Mouse (Mus musculus) erythroblast, adult 5-6 weeks (primary cell): ENCODE data around the gene Actn4. TPM values are rescaled to one million over a fixed set of nuclear protein-coding genes. Genes with fewer than 3 reads are reported as not detected.
"Not testable (repeated sequence)": the region's sequence is repeated elsewhere in the genome, so short reads cannot be mapped to it uniquely, and the experiment has no call there.

Experiments used
- ATAC-seq: replicated peaks from 2 replicates; pipeline ENCODE4 v1.8.0; 2016; ENCODE audit warnings: moderate number of reproducible peaks, mild to moderate bottlenecking, moderate TSS enrichment, inconsistent platforms; ENCODE audit not compliant: poor library complexity, low FRiP score, severe bottlenecking
- total RNA-seq, 2 experiments: library from RNA; stranded (forward) in 1 of 2; stranded (reverse) in 1 of 2; fragments of 150-400 nt in 1 of 2; fragments of 200-764, 138-1000 nt in 1 of 2; gene quantifications; 2 replicates each; pipeline versions ENCODE4 v1.2.3 to v1.2.4; 2015 to 2017; ENCODE audit warnings: low replicate concordance in 2 of 2

The Actn4 gene
- total RNA-seq, 2 experiments from 2014 or later = 45.1 to 55.3 TPM

- no peak for ATAC-seq
Observed at GRCm38 (mm10) chr7:28971770-28972269, 9.7 kb upstream of the Actn4 start.

- ATAC-seq = no peak
Observed at GRCm38 (mm10) chr7:28971029-28971428, 8.9 kb upstream of the Actn4 start.

- ATAC-seq = no peak
Observed at GRCm38 (mm10) chr7:28969672-28970394, 7.7 kb upstream of the Actn4 start.

GRCm38 (mm10) chr7:28969271-28969670 lies 7.1 kb upstream of the Actn4 start:
- ATAC-seq = no peak

GRCm38 (mm10) chr7:28968120-28968519 lies 6.0 kb upstream of the Actn4 start:
- not testable (repeated sequence) for ATAC-seq

DNA sequence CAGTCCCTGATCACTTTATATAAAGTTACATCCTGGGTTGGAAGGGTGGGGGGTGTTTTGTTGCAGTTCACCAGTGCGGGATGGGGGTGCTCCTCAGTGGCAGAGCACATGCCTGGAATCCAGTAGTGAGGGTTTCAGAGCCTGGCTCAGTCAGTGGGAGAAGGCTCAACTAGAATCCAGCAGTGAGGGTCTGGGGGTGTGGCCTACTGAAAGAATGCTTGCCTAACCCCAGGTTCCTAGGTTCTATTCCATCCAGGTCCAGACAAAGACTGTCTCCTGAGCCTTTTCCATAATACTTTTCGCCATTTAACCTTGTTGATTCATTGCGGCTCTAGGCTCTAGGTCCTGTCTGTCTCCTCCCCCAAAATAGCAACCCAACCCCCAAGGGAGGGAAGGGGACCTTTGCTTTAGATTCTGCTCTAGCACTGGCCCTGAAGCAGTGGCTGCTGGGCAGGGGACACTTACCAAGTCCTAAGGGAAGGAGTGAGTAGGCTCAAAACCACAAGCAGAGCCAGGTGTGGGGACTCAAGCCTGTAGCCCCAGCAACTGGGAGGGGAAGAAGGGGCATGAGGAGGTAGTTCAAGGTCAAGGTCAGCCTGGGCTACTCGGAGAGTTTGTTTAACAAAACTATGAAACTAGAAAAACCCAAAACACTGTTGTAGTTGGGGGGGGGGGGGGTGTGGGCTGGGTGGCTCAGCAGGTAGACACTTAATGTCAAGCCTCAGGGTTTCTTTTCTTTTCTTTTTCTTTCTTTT lies 4.8 kb upstream of the Actn4 start:
- no peak for ATAC-seq

GRCm38 (mm10) chr7:28966181-28966580 lies 4.0 kb upstream of the Actn4 start:
- no peak for ATAC-seq

DNA sequence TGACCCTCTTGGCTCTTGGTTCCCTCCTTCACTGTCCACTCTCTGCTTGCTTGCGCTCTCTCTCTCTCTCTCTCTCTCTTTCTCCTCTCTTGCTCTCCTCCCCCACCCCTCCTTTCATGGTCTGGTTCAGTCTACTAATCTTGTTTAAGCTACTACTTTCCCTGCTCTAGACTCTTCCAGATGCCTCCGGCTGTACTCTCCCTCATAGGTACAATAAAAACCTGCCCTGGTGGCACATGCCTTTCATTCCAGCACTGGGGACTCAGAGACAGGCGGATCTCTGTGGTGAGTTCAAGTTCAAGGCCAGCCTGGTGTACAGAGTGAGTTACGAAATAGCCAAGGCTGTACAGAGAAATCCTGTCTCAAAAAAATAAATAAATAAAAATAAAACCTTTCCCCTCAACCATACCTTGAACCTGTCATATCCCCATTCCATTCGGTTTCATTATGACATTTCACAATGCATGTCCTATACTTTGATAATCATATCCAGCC lies 3.3 kb upstream of the Actn4 start:
- no peak for ATAC-seq

DNA sequence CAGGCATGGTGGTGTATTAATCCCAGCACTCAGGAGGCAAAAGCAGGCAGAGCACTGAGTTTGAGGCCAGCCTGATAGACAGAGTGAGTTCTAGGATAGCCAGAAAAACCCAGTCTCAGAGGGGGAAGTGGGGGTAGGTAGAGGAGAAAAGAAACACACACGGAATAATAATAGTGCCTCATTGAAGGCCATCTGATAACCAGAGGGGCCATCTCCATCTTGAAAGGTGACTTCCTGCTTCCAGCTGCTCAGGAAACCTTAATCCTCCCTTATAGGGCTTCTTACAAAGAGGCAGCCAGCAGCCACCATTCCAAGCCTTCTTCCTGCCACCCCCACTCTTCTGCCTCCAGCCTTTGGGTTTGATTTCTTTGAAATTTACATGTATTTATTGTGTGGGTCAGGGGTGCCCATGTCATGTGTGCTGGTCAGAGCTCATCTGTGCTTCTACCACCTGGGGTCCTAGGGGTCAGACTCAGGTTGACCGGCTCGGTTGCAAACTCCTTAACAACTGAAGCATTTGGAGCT lies 1.3 kb upstream of the Actn4 start:
- no peak for ATAC-seq

DNA sequence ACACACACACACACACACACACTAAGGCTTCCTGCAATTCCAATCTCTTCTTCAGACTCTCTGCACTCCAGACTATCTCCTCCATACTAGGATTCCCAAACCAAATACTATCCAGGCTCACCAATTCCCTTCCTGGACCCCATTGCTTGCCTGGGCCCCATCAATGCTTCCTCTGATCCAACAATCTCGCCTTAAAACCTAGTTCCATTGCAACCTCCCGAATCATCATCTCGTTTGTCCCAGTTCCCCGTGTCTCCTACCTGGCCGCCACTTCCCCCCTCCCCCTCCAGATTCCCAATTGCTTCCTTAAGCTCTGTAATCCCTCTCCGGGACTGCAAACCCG lies 585 bp downstream of the Actn4 start:
- ATAC-seq = no peak

DNA sequence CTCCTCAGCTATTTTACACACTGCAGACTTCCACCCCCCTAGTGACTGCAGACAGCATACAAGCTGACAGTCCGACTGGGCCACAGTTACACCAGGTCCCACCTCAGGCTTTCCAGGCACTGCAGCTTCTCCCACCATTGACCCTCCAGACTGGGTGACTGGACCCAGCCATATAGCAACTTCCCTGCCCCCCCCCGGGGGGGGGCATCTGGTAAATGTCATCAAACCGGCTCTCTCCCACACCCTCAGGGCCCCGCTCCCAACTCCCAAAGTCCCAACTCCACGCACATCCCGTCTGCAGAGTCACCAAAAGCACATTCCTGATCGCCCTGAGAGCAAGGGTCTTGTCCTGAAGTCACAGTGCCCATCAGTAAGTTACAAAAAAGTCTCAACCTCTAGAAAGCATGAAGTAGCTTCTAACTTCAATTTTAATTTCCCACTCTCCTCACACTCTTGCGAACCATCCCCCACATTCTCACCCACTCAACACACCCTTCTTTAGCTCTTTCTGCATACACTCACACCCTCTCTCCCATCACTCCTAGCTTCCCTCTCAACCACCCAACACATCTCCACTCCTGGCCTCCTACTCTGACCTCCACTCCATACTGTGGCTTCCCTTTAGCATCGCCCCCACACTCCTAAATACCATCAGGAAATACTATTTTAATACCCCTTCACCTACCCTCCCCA lies 1.6 kb downstream of the Actn4 start:
- ATAC-seq = no peak

DNA sequence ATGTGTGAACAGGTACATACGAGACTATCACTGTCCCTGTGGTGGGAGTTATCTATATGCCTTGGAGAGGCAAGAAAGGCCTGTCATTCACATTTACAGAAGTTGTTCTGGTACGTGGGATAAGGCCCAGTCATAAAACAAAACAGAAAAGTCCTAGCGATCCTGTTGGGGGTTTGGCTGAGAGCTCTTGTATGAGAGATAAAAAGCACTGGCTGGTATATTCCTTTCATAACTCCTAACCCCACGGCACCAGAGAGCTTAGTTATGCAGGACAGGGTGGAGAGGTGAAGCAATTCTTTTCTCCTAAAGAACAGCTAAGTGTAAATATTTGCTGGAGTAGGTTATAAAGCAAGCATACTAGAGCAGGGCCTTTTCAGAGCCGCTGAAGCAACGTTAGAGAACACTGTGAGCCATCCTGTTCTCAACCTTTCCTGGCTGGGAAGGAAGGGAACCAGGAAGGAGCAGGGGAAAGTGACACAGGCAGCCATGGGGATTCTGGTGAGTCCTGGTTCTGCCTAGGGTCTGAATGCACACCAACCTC lies 2.6 kb downstream of the Actn4 start:
- ATAC-seq = no peak

DNA sequence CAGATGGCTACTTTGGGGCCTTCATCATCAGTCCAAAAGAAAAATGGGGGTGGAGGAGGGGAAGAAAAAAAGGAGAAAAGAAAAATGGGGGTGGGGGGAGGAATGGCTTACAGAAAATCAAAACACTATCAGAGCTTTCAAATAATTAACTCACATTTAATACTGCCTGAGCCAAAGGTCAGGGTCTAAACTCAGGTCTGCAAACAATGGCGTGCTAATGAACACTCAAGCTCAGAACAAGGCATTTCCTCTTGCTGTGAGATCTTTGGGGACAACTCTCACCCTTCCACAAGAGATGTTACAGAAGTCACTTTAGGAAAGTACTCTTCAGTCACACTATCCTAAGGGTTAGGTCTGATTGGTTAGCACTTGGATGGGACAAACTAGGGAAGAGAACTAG lies 3.4 kb downstream of the Actn4 start:
- no peak for ATAC-seq

DNA sequence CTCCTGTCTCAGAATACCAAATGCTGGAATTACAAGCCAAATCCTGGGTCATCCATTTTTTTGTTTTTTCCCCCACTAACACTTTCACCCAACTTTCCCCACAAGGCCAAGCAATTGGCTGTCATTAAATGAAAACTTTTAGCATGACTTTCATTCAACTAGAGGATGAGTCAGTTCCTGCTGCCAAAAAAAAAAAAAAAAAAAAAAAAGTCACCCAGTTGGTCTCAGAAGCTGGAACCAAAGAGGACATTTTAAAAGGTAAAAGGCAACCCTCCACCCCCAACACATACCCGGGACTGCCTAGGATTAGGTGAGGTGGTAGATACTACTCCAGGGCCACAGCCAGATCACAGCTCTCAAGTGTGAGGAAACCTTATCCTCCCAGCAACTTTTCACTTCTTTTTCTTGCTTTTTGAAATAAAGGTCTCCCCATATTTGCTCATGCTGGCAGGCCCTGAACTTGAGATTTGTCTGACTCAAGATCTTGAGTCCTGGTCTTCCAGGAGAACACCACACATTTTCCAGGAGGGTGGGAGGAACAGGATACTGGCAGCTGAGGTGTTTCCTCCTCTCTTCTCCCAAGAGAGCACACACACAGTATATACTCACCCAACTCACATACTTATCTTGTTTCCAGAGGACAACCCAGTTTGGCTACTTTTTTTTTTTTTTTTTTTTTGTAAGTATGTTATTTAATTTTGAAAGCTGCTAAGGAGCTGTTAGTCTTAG lies 4.0 kb downstream of the Actn4 start:
- no peak for ATAC-seq

GRCm38 (mm10) chr7:28957286-28957685 lies 4.9 kb downstream of the Actn4 start:
- no peak for ATAC-seq

GRCm38 (mm10) chr7:28956270-28956669 lies 5.9 kb downstream of the Actn4 start:
- ATAC-seq = no peak

DNA sequence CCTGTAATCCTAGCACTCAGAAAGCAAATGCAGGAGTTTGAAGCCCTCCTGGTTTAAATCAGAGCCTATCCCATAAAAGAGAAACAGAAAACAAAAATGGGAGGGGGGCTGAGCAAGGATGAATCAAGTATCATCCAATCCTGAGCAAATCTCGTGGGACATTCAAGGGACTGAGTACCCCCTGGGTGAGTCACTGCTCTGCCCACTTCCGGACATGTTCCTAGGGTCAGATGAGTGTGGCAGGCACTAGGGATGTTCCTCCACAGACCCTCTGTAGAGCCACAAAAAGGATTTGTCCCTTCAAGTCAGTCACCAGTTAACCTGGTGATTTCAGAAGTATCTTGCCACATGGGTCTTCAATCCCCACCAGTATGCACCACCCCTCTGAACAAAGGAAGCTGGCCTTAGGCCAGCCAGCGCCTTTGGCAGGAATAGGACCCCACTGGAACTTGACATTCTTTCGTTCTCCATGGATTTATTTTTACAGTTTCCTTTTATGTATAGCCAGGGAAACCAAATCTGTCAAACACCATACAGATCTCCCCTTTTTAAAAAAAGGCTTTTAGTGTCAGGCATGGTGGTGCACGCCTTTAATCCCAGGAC lies 6.7 kb downstream of the Actn4 start:
- no peak for ATAC-seq

- ATAC-seq = no peak
Observed at GRCm38 (mm10) chr7:28954773-28955172, 7.4 kb downstream of the Actn4 start.
